32 mouse cellular contexts compared by ENCODE assay signal in the genomic region with DNA sequence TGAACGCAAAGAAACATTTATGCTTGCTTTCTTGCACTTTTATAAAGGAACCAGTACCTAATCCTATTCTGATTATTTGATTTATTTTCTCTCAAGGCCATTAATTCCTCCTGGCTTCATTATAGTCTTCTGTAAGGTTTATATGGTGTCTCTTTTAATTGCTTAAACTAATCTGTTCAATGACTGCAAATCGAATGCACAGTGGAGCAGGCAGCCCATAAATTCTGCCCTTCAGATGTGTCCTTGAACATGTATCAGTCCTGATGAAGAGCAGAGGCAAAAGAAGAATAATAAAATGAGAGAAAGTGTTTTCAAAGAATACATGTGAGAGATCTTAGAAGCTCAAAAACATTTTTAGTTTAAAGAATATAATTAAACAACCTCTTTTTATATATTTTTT.
"Had no signal": no experiment of that assay in that cellular context is flagged by ENCODE, and none has a peak within 500 bp of the region (broad histone marks: within the 10 kb centered on the region; RNA-seq: fewer than 3 reads in every experiment).

No protein-coding gene starts in this region.

- H3K36me3 ChIP-seq: limb, embryonic 10.5 days; limb, embryonic 12.5 days; limb, embryonic 13.5 days; limb, embryonic 15.5 days; liver, embryonic 12.5 days; liver, embryonic 13.5 days; liver, embryonic 15.5 days; lung, embryonic 15.5 days; midbrain, embryonic 10.5 days; midbrain, embryonic 12.5 days; midbrain, embryonic 13.5 days; midbrain, embryonic 15.5 days had no signal

- H3K9ac ChIP-seq: limb, embryonic 12.5 days; limb, embryonic 13.5 days; limb, embryonic 15.5 days; liver, embryonic 12.5 days; liver, embryonic 13.5 days; liver, embryonic 14.5 days; liver, embryonic 15.5 days; liver, postnatal 0 days; lung, embryonic 14.5 days; lung, embryonic 15.5 days; midbrain, embryonic 12.5 days; midbrain, embryonic 13.5 days; midbrain, embryonic 15.5 days had no signal

- H3K4me1 ChIP-seq: limb, embryonic 10.5 days; limb, embryonic 12.5 days; limb, embryonic 13.5 days; limb, embryonic 15.5 days; liver, embryonic 12.5 days; liver, embryonic 13.5 days; liver, embryonic 15.5 days; lung, embryonic 15.5 days; megakaryocyte, embryonic 14.5 days; midbrain, embryonic 10.5 days; midbrain, embryonic 13.5 days; midbrain, embryonic 15.5 days had no signal

- H3K4me3 ChIP-seq: left cerebral cortex, adult 2 months; limb, embryonic 10.5 days; limb, embryonic 12.5 days; limb, embryonic 13.5 days; limb, embryonic 15.5 days; liver, embryonic 12.5 days; liver, embryonic 13.5 days; liver, embryonic 15.5 days; lung, embryonic 15.5 days; megakaryocyte, embryonic 14.5 days; midbrain, embryonic 10.5 days; midbrain, embryonic 12.5 days; midbrain, embryonic 13.5 days; midbrain, embryonic 15.5 days; myocyte had no signal

- H3K4me2 ChIP-seq: limb, embryonic 12.5 days; limb, embryonic 13.5 days; limb, embryonic 15.5 days; liver, embryonic 11.5 days; liver, embryonic 12.5 days; liver, embryonic 13.5 days; liver, embryonic 15.5 days; lung, embryonic 14.5 days; lung, embryonic 15.5 days; midbrain, embryonic 11.5 days; midbrain, embryonic 12.5 days; midbrain, embryonic 13.5 days; midbrain, embryonic 15.5 days had no signal

- H3K9me3 ChIP-seq: limb, embryonic 10.5 days; limb, embryonic 12.5 days; limb, embryonic 13.5 days; limb, embryonic 15.5 days; liver, embryonic 12.5 days; liver, embryonic 13.5 days; liver, embryonic 15.5 days; lung, embryonic 15.5 days; megakaryocyte, embryonic 14.5 days; midbrain, embryonic 10.5 days; midbrain, embryonic 12.5 days; midbrain, embryonic 13.5 days; midbrain, embryonic 15.5 days had no signal

- H3K27me3 ChIP-seq: limb, embryonic 12.5 days; limb, embryonic 13.5 days; limb, embryonic 15.5 days; liver, embryonic 12.5 days; liver, embryonic 13.5 days; liver, embryonic 15.5 days; lung, embryonic 15.5 days; megakaryocyte, embryonic 14.5 days; midbrain, embryonic 12.5 days; midbrain, embryonic 13.5 days; midbrain, embryonic 15.5 days had no signal

- DNase-seq: left cerebral cortex, postnatal 4 days; liver; liver, embryonic 13.5 days; liver, postnatal 0 days; lung, adult 18-20 months; lung, adult 2 months; lung, embryonic 14.5 days; lung, postnatal 10 days; lung, postnatal 14 days; lung, postnatal 36 days; lung, postnatal 4 days; midbrain, embryonic 14.5 days had no signal

- ATAC-seq: liver, embryonic 12.5 days; liver, postnatal 0 days; lung, postnatal 0 days; midbrain, embryonic 15.5 days; midbrain, embryonic 16.5 days had no signal

- H3K27ac ChIP-seq: left cerebral cortex, adult 2 months; limb, embryonic 10.5 days; limb, embryonic 12.5 days; limb, embryonic 13.5 days; limb, embryonic 15.5 days; liver, embryonic 12.5 days; liver, embryonic 13.5 days; liver, embryonic 14.5 days; liver, embryonic 15.5 days; lung, embryonic 15.5 days; macrophage; midbrain, embryonic 10.5 days; midbrain, embryonic 12.5 days; midbrain, embryonic 13.5 days; midbrain, embryonic 15.5 days had no signal
